Mouse (Mus musculus): ENCODE measurements around the gene Zfp85. TPM values are rescaled to one million over a fixed set of nuclear protein-coding genes. Genes with fewer than 3 reads are reported as not detected.
"Not testable (repeated sequence)": the region's sequence is repeated elsewhere in the genome, so short reads cannot be mapped to it uniquely, and the experiment has no call there.

Zfp85 gene
- polyA plus RNA-seq, 1 experiment from 2014 or later = 7.7 TPM

DNA sequence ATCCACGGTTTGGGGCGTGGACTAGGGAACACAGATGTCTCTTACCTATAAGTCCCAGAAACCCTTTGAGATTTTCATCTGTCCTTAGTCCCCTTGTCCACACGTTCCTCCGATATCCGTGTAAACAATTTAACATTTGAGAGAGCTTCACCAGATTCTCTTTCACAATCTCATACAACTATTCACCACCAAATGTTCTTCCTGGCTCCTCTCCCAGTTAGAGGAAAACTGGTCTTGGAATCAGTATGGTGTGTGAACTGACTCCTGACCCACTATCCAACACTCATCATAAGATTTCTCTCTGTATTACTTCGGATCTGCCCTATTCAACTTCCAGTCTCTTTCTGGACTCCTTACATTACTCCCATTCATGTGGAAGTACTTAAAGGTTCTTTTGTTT is 733 bp upstream of the Zfp85 start:
- Histone ChIP-seq H3K4me3 (ENCODE audit: low read depth, low read length) (no peak overlapping the region), H3K27ac (replicated peaks; ENCODE audit: low read depth, low read length) (no peak overlapping the region), H3K9me3 (replicated peaks; ENCODE audit: control insufficient read depth, low read length) (no peaks in the 10 kb centered on the region), H3K27me3 (ENCODE audit: control insufficient read depth, insufficient read depth, low read length) (no peaks in the 10 kb centered on the region), H3K4me2 (ENCODE audit: low read depth, low read length) (no peak overlapping the region), H3K4me1 (ENCODE audit: control insufficient read depth, insufficient read depth, low read length) (no peaks in the 10 kb centered on the region), H3K36me3 (replicated peaks; ENCODE audit: control insufficient read depth, insufficient read depth, low read depth, low read length) (no peaks in the 10 kb centered on the region), H3K9ac (replicated peaks; ENCODE audit: low read length) (no peak overlapping the region)
- DNase-seq (ENCODE audit: low spot score) = no peak
- 92% methylated on average over 6 of the region's 6 CpGs for WGBS
- ATAC-seq (replicated peaks; ENCODE audit: insufficient number of reproducible peaks, low FRiP score, low TSS enrichment, low read depth) = no peak

DNA sequence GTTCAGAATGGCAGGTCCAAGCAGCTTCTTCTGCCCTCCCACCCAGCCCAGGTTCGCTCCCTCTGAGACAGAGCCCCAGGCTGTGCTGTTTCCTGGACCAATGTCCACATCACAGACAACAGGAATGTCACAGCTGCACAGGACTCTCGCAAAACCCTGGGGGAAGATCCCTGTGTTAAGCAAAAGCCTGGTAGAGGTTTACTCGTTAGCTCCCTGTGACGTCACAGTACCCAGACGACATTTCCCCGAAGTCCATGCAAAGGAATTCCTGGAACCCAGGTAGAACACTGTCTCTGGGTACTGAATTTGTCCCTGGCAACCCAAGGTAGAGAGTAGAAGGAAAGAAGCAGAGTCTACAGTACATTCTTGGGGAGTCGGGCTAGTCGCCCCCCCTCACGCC is 11.1 kb downstream of the Zfp85 start:
- H3K4me1 ChIP-seq (ENCODE audit: control insufficient read depth, insufficient read depth, low read length) = no peaks in the 10 kb centered on the region
- no peaks in the 10 kb centered on the region for H3K36me3 ChIP-seq (replicated peaks; ENCODE audit: control insufficient read depth, insufficient read depth, low read depth, low read length)
- H3K4me3 ChIP-seq (ENCODE audit: low read depth, low read length) = no peak overlapping the region
- WGBS = 88% methylated on average over 9 of the region's 9 CpGs
- H3K4me2 ChIP-seq (ENCODE audit: low read depth, low read length) = no peak overlapping the region
- DNase-seq (ENCODE audit: low spot score) (no peak), ATAC-seq (replicated peaks; ENCODE audit: insufficient number of reproducible peaks, low FRiP score, low TSS enrichment, low read depth) (no peak)
- H3K27me3 ChIP-seq (ENCODE audit: control insufficient read depth, insufficient read depth, low read length) = no peaks in the 10 kb centered on the region
- H3K27ac ChIP-seq (replicated peaks; ENCODE audit: low read depth, low read length) = no peak overlapping the region
- no peak overlapping the region for H3K9ac ChIP-seq (replicated peaks; ENCODE audit: low read length)
- H3K9me3 ChIP-seq (replicated peaks; ENCODE audit: control insufficient read depth, low read length) = no peaks in the 10 kb centered on the region

DNA sequence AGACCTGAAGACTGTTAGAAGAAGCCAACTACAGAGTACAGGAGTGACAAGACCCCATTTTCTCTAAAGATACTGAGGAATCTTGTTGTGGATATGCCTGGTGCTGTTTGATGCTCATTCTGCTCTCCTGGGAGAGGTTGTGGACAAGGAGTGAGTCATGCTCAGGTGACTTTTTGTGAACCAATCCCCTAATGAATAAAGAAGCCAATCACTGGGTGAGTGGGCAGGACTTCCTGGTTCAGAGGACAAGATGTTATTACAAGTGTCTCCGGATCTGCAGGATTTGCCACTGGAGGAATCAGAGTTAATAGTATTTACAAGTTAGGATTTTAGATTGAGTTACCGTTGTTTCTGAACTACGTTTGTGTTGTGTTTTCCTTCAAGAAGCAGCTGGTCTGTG is 12.1 kb downstream of the Zfp85 start:
- Histone ChIP-seq H3K4me2 (ENCODE audit: low read depth, low read length) (no peak overlapping the region), H3K9ac (replicated peaks; ENCODE audit: low read length) (no peak overlapping the region), H3K36me3 (replicated peaks; ENCODE audit: control insufficient read depth, insufficient read depth, low read depth, low read length) (no peaks in the 10 kb centered on the region), H3K27me3 (ENCODE audit: control insufficient read depth, insufficient read depth, low read length) (no peaks in the 10 kb centered on the region), H3K9me3 (replicated peaks; ENCODE audit: control insufficient read depth, low read length) (no peaks in the 10 kb centered on the region), H3K4me1 (ENCODE audit: control insufficient read depth, insufficient read depth, low read length) (no peaks in the 10 kb centered on the region), H3K4me3 (ENCODE audit: low read depth, low read length) (no peak overlapping the region), H3K27ac (replicated peaks; ENCODE audit: low read depth, low read length) (no peak overlapping the region)
- ATAC-seq (replicated peaks; ENCODE audit: insufficient number of reproducible peaks, low FRiP score, low TSS enrichment, low read depth) = no peak
- no peak for DNase-seq (ENCODE audit: low spot score)
- 86% methylated on average over 3 of the region's 3 CpGs for WGBS

DNA sequence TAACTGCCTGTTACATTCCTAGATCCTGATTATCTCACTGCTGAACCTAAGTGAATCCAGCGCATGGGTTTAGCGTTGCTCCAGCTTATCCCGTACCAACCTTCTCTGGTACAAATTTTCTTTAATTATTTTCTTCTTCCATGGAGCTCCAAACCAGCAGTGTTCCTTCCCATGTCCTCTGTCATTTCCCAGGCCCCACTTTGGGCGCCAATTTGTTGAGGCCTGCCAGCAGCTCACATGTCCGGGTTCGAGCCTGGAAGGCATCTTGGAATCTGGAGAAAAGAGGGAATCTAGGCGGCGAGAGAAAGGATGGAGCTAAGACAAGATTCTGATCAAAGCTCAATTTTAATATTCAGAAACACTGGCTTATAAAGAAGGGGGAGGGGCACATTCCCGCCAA is 20.6 kb downstream of the Zfp85 start:
- H3K9me3 ChIP-seq (replicated peaks; ENCODE audit: control insufficient read depth, low read length); H3K9ac ChIP-seq (replicated peaks; ENCODE audit: low read length); H3K4me1 ChIP-seq (ENCODE audit: control insufficient read depth, insufficient read depth, low read length); H3K27me3 ChIP-seq (ENCODE audit: control insufficient read depth, insufficient read depth, low read length); ATAC-seq (replicated peaks; ENCODE audit: insufficient number of reproducible peaks, low FRiP score, low TSS enrichment, low read depth); H3K4me2 ChIP-seq (ENCODE audit: low read depth, low read length); H3K27ac ChIP-seq (replicated peaks; ENCODE audit: low read depth, low read length); H3K36me3 ChIP-seq (replicated peaks; ENCODE audit: control insufficient read depth, insufficient read depth, low read depth, low read length); DNase-seq (ENCODE audit: low spot score); H3K4me3 ChIP-seq (ENCODE audit: low read depth, low read length): not testable (repeated sequence)
- WGBS = 90% methylated on average over 9 of the region's 9 CpGs

DNA sequence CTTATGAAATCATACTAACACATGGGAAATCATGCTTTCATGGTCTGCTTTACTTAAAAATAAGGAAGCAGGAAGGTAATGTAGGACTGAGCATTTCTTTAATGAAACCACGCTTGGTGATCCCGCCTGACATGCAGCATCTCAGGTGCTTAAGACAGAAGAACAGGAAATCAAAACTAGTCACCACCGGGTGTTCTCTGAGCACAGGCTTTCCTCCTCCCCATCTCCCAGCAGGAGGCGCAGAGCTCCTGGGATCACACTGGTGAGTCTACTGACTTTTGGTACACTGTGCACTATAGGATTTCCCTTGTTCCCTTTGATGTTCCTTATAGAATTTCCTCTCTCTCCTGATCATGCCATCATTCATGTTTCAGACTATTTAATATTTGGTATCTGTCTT is 25.6 kb downstream of the Zfp85 start:
- 38% methylated on average over 4 of the region's 4 CpGs for WGBS
- DNase-seq (ENCODE audit: low spot score) (peak; percentile 37), ATAC-seq (replicated peaks; ENCODE audit: insufficient number of reproducible peaks, low FRiP score, low TSS enrichment, low read depth) (peak; percentile 68; the same call in 1 of the 2 replicates)
- not testable (repeated sequence) for H3K4me1 ChIP-seq (ENCODE audit: control insufficient read depth, insufficient read depth, low read length); H3K36me3 ChIP-seq (replicated peaks; ENCODE audit: control insufficient read depth, insufficient read depth, low read depth, low read length); H3K27me3 ChIP-seq (ENCODE audit: control insufficient read depth, insufficient read depth, low read length); H3K9me3 ChIP-seq (replicated peaks; ENCODE audit: control insufficient read depth, low read length); H3K27ac ChIP-seq (replicated peaks; ENCODE audit: low read depth, low read length)
- peak overlapping the region; percentile 47 for H3K9ac ChIP-seq (replicated peaks; ENCODE audit: low read length)
- H3K4me2 ChIP-seq (ENCODE audit: low read depth, low read length) = peak overlapping the region; percentile 37
- peak overlapping the region; percentile 56 for H3K4me3 ChIP-seq (ENCODE audit: low read depth, low read length)

DNA sequence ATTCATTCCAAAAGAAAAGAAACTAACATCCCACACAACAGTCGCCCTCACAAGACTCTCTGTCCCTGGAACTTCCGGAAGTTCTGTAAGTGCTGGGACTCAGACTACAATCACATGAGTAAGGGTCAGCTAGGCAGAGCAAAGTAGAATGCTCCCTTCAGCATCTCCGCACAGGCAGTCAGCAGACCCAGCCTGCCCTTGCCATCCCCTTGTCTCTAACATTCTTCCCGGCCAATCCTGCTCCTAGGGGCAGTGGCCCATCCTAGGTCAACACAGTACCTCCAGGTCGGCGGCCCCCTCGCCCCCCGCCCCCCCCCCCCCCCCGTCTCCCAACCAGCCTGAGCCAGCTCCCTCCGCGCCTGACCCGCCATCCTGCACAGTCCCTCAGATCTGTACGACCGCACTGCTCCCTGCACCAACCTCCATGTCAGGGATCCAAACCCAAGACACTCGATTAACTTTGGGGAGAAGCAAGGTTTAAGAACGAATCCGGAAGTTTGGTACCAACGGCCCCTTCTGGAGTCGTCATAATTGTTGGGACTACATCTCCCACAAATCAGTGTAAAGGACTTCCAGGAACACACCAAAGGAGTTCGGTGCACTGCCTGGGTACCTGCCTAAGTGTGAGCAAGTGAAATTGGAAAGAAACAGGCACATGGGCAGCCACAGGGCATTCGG is 26.2 kb downstream of the Zfp85 start, which contains the start of gene Zfp65:
Gene Zfp65, minus strand, starts transcription at position 533 of the 678 bp plus-strand sequence.
- Histone ChIP-seq H3K4me3 (ENCODE audit: low read depth, low read length) (peak within 1 kb of the TSS; percentile 56), H3K4me2 (ENCODE audit: low read depth, low read length) (peak within 1 kb of the TSS; percentile 37), H3K4me1 (ENCODE audit: control insufficient read depth, insufficient read depth, low read length) (no peaks in the 10 kb centered on the region), H3K9me3 (replicated peaks; ENCODE audit: control insufficient read depth, low read length) (no peaks in the 10 kb centered on the region), H3K27ac (replicated peaks; ENCODE audit: low read depth, low read length) (no peak within 1 kb of the TSS), H3K9ac (replicated peaks; ENCODE audit: low read length) (peak within 1 kb of the TSS; percentile 47), H3K27me3 (ENCODE audit: control insufficient read depth, insufficient read depth, low read length) (no peaks in the 10 kb centered on the region), H3K36me3 (replicated peaks; ENCODE audit: control insufficient read depth, insufficient read depth, low read depth, low read length) (no peaks in the 10 kb centered on the region)
- 4% methylated on average over 18 of the region's 21 CpGs for WGBS
- ATAC-seq (replicated peaks; ENCODE audit: insufficient number of reproducible peaks, low FRiP score, low TSS enrichment, low read depth) (peak; percentile 84), DNase-seq (ENCODE audit: low spot score) (peak; percentile 74)

DNA sequence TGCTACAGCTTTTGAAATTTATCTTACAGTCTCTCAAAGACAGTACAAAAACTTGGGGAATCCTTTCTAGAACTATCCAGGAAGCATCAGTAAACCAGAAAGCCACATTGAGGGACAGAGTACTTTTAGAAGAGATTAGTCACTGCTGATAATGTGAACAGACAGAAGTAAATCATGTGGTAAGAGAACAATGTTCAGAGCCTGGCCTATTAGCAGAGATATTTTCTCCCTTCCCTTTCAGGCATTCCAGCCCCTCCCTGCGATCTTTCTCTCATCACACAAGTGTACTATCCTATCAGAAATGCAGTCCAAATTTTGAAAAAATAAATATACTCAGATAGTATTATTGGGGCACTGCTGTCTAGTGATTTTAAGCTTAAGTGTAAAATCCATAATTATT is 26.9 kb downstream of the Zfp85 start:
- no peak overlapping the region for H3K9ac ChIP-seq (replicated peaks; ENCODE audit: low read length)
- H3K4me3 ChIP-seq (ENCODE audit: low read depth, low read length) = no peak overlapping the region
- H3K9me3 ChIP-seq (replicated peaks; ENCODE audit: control insufficient read depth, low read length) = no peaks in the 10 kb centered on the region
- H3K36me3 ChIP-seq (replicated peaks; ENCODE audit: control insufficient read depth, insufficient read depth, low read depth, low read length) = no peaks in the 10 kb centered on the region
- DNase-seq (ENCODE audit: low spot score) (no peak), ATAC-seq (replicated peaks; ENCODE audit: insufficient number of reproducible peaks, low FRiP score, low TSS enrichment, low read depth) (no peak)
- H3K27me3 ChIP-seq (ENCODE audit: control insufficient read depth, insufficient read depth, low read length) = no peaks in the 10 kb centered on the region
- WGBS = 87% methylated on average over 1 of the region's 1 CpGs
- no peak overlapping the region for H3K27ac ChIP-seq (replicated peaks; ENCODE audit: low read depth, low read length)
- H3K4me1 ChIP-seq (ENCODE audit: control insufficient read depth, insufficient read depth, low read length) = no peaks in the 10 kb centered on the region
- no peak overlapping the region for H3K4me2 ChIP-seq (ENCODE audit: low read depth, low read length)

DNA sequence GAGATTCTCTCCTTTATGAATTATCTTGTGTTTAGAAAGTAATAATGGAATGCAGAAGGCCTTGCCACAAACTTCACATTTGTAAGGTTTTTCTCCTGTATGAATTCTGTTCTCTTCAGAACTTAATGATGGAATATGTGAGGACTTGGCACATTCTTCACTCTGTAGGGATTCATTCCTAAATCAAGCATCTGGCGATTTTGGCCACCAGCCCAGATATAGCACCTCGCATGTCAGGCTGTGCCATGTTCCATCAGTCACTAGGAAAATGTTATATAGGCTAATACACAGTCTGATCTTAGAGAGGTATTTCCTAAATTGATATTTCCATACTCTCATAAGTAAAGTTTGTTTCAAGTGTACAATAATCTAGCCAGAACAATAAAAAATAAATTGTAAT is 29.7 kb downstream of the Zfp85 start:
- not testable (repeated sequence) for ATAC-seq (replicated peaks; ENCODE audit: insufficient number of reproducible peaks, low FRiP score, low TSS enrichment, low read depth); H3K9ac ChIP-seq (replicated peaks; ENCODE audit: low read length); H3K4me1 ChIP-seq (ENCODE audit: control insufficient read depth, insufficient read depth, low read length); H3K27ac ChIP-seq (replicated peaks; ENCODE audit: low read depth, low read length); H3K36me3 ChIP-seq (replicated peaks; ENCODE audit: control insufficient read depth, insufficient read depth, low read depth, low read length); DNase-seq (ENCODE audit: low spot score); H3K4me3 ChIP-seq (ENCODE audit: low read depth, low read length); H3K4me2 ChIP-seq (ENCODE audit: low read depth, low read length); H3K9me3 ChIP-seq (replicated peaks; ENCODE audit: control insufficient read depth, low read length); H3K27me3 ChIP-seq (ENCODE audit: control insufficient read depth, insufficient read depth, low read length)
- 93% methylated on average over 2 of the region's 2 CpGs for WGBS

Data from embryonic facial prominence, embryonic 11.5 days (tissue).